ENCODE assay signal across 13 mouse cellular contexts in genomic region chr4:45689991-45690916, GRCm38 (mm10).
DNase-seq lines count a peak whose midpoint lies in the region; ATAC-seq and TF ChIP-seq lines count a peak whose summit lies in the region.
"Had no signal": no experiment of that assay in that cellular context is flagged by ENCODE, and none has a peak within 500 bp of the region (broad histone marks: within the 10 kb centered on the region; RNA-seq: fewer than 3 reads in every experiment).

No protein-coding gene starts in this region.

- H3K9me3 ChIP-seq in hindbrain, embryonic 13.5 days: peaks cover 5% of the 10 kb centered on the region; the same call in 1 of the 2 replicates
- no peaks in the 10 kb centered on the region for H3K9me3 ChIP-seq in midbrain, embryonic 15.5 days
- H3K9me3 ChIP-seq: embryonic facial prominence, embryonic 13.5 days; liver, embryonic 15.5 days had no signal

- no peaks in the 10 kb centered on the region for H3K36me3 ChIP-seq in hindbrain, embryonic 13.5 days
- H3K36me3 ChIP-seq in midbrain, embryonic 15.5 days (replicated peaks): no peaks in the 10 kb centered on the region
- no peaks in the 10 kb centered on the region for H3K36me3 ChIP-seq in thymus, adult 2 months (ENCODE audit: control insufficient read depth, insufficient read depth, low read length)
- H3K36me3 ChIP-seq: embryonic facial prominence, embryonic 13.5 days; liver, embryonic 15.5 days had no signal

- TF ChIP-seq CTCF in layer of hippocampus, adult 2 months (conservative IDR thresholded peaks at IDR 0.05): no peak
- no peak for TF ChIP-seq CTCF in thymus, adult 2 months (IDR thresholded peaks at IDR 0.05; ENCODE audit: borderline replicate concordance, control insufficient read depth, extremely low read depth, insufficient read depth, low read length, poor library complexity)

- H3K27me3 ChIP-seq in hindbrain, embryonic 13.5 days: no peaks in the 10 kb centered on the region; the same call in 1 of the 2 replicates
- H3K27me3 ChIP-seq in midbrain, embryonic 15.5 days (replicated peaks): peaks cover 2% of the 10 kb centered on the region; the same call in 1 of the 2 replicates
- H3K27me3 ChIP-seq in thymus, adult 2 months (ENCODE audit: control insufficient read depth, insufficient read depth, low read length): no peaks in the 10 kb centered on the region

- no peak for TF ChIP-seq POLR2A in thymus, adult 2 months (IDR thresholded peaks at IDR 0.05; ENCODE audit: control insufficient read depth, extremely low read depth, insufficient read depth, low read length, poor library complexity)

- 54% methylated on average over 12 of the region's 12 CpGs for WGBS in hindbrain, embryonic 13.5 days
- 41% methylated on average over 12 of the region's 12 CpGs for WGBS in midbrain, embryonic 15.5 days
- 87% methylated on average over 12 of the region's 12 CpGs for whole genome bisulfite sequencing in thymus, adult 2 months

- H3K4me2 ChIP-seq in hindbrain, embryonic 13.5 days: no peak overlapping the region
- H3K4me2 ChIP-seq in midbrain, embryonic 15.5 days: no peak overlapping the region
- H3K4me2 ChIP-seq: embryonic facial prominence, embryonic 13.5 days; liver, embryonic 15.5 days had no signal

- DNase-seq in layer of hippocampus, adult 2 months (ENCODE audit: low spot score in 2 of 2): peak in 1 of 2 experiments; percentile 50
- no peak for DNase-seq in layer of hippocampus, adult 9-10 months (ENCODE audit: low spot score)
- DNase-seq in cerebellum, adult 9-11 months: peak; percentile 69
- no peak for DNase-seq in thymus, adult 2 months
- DNase-seq in adrenal gland, adult 8-10 months: no peak
- no peak for DNase-seq in adrenal gland, adult (ENCODE audit: inconsistent age in 2 of 2, low spot score in 1 of 2)
- DNase-seq: gastrocnemius, postnatal 25 days had no signal

- H3K4me3 ChIP-seq in layer of hippocampus, adult 2 months: peak overlapping the region; percentile 9; the same call in 1 of the 2 replicates
- no peak overlapping the region for H3K4me3 ChIP-seq in hindbrain, embryonic 13.5 days
- H3K4me3 ChIP-seq in midbrain, embryonic 15.5 days: no peak overlapping the region
- H3K4me3 ChIP-seq in thymus, adult 2 months (ENCODE audit: control insufficient read depth, insufficient read depth, low read length): no peak overlapping the region
- H3K4me3 ChIP-seq: embryonic facial prominence, embryonic 13.5 days; liver, embryonic 15.5 days; megakaryocyte, embryonic 14.5 days had no signal

- ATAC-seq in hindbrain, embryonic 13.5 days (ENCODE audit: low FRiP score): peak; percentile 57
- ATAC-seq in midbrain, embryonic 15.5 days (replicated peaks): peak; percentile 89
- ATAC-seq: intestine, postnatal 0 days had no signal

- peak overlapping the region; percentile 76 for H3K27ac ChIP-seq in layer of hippocampus, adult 2 months
- peak overlapping the region; percentile 80 for H3K27ac ChIP-seq in hindbrain, embryonic 13.5 days
- peak overlapping the region; percentile 54 for H3K27ac ChIP-seq in midbrain, embryonic 15.5 days
- no peak overlapping the region for H3K27ac ChIP-seq in thymus, adult 2 months (ENCODE audit: control insufficient read depth, insufficient read depth, low read length)
- H3K27ac ChIP-seq: embryonic facial prominence, embryonic 13.5 days; liver, embryonic 15.5 days had no signal

- peak overlapping the region; percentile 24; the same call in 1 of the 2 replicates for H3K9ac ChIP-seq in hindbrain, embryonic 13.5 days
- H3K9ac ChIP-seq in midbrain, embryonic 15.5 days: no peak overlapping the region
- H3K9ac ChIP-seq: embryonic facial prominence, embryonic 13.5 days; liver, embryonic 15.5 days had no signal

- H3K4me1 ChIP-seq in hindbrain, embryonic 13.5 days (replicated peaks): peaks cover 24% of the 10 kb centered on the region
- peaks cover 26% of the 10 kb centered on the region for H3K4me1 ChIP-seq in midbrain, embryonic 15.5 days
- H3K4me1 ChIP-seq in thymus, adult 2 months (replicated peaks; ENCODE audit: control insufficient read depth, insufficient read depth, low read length): no peaks in the 10 kb centered on the region
- H3K4me1 ChIP-seq: embryonic facial prominence, embryonic 13.5 days; liver, embryonic 15.5 days; megakaryocyte, embryonic 14.5 days had no signal
